Comparison of ENCODE assay signal across 8 mouse cellular contexts in the genomic region with DNA sequence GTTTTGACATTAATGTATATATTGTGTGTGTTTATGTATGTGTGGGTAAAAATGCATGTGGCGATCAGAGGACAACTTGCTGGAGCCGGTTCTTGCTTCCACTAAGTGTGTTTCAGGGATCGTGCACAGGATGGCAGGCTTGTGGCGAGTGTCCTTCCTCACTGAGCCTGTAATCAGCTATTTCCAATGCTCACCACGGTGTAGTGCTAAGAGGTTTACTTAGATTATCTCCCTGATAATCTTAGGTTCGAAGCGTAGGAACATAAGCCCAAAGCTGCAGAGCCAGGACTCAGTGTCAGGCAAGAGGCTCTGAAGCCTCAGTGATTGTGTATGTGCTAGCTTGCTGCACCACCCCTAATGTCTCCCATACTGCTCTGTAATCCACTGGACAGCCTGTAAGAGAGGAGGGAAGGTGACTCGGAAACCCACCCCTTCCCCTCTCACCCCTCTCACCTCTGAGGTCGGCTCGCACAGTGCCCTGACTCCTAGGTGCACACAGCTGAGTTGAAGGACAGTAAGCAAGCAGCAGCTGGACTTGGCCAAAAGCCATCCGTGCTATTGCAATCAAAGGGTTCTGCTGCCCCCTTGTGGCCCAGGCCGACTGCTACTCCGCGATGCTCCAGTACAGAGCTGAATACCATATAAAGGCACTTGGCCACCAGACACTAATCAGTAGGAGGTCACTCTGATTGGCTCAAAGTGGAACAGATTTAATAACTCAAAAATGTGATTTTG. TPM values are rescaled to one million over a fixed set of nuclear protein-coding genes. Genes with fewer than 3 reads are reported as not detected.
DNase-seq lines count a peak whose midpoint lies in the region; ATAC-seq and TF ChIP-seq lines count a peak whose summit lies in the region.

No protein-coding gene starts in this region.

- no peak overlapping the region for H3K4me2 ChIP-seq in forebrain, embryonic 14.5 days (ENCODE audit: low read length)
- 0 out of 2 replicates have a peak overlapping the region, but pooled peaks have one; percentile 10 for H3K4me2 ChIP-seq in liver, embryonic 15.5 days
- 0 out of 2 replicates have a peak overlapping the region, but pooled peaks have one; percentile 22 for H3K4me2 ChIP-seq in neural tube, embryonic 12.5 days (replicated peaks)
- peak overlapping the region; percentile 35 for H3K4me2 ChIP-seq in stomach, postnatal 0 days (replicated peaks; ENCODE audit: low read depth)

- peak; percentile 45; the same call in 1 of the 2 replicates for ATAC-seq in cerebellum, adult (ENCODE audit: insufficient number of reproducible peaks, low FRiP score, low TSS enrichment)
- ATAC-seq in forebrain, embryonic 14.5 days, result peak; percentile 91
- peak; percentile 41 for ATAC-seq in liver, embryonic 15.5 days (ENCODE audit: insufficient read depth)
- peak; percentile 88 for ATAC-seq in neural tube, embryonic 12.5 days (ENCODE audit: low FRiP score, low read depth)
- ATAC-seq in stomach, postnatal 0 days (ENCODE audit: low FRiP score, low TSS enrichment), result peak; percentile 84

- TF ChIP-seq CTCF in ES-Bruce4 (IDR thresholded peaks at IDR 0.05; ENCODE audit: low read depth, low read length), result peak; percentile 98
- TF ChIP-seq CTCF in stomach, postnatal 0 days (IDR thresholded peaks at IDR 0.05; ENCODE audit: low read depth), result peak; percentile 100

- H3K27ac ChIP-seq in ES-Bruce4 (ENCODE audit: insufficient read depth, low read length), result no peak overlapping the region
- H3K27ac ChIP-seq in forebrain, embryonic 14.5 days (ENCODE audit: low read depth, low read length), result no peak overlapping the region
- H3K27ac ChIP-seq in liver, embryonic 15.5 days (replicated peaks), result peak overlapping the region; percentile 58; the same call in 1 of the 2 replicates
- no peak overlapping the region for H3K27ac ChIP-seq in neural tube, embryonic 12.5 days
- peak overlapping the region; percentile 40; the same call in 1 of the 2 replicates for H3K27ac ChIP-seq in stomach, postnatal 0 days (replicated peaks)

- no peak overlapping the region for H3K4me3 ChIP-seq in ES-Bruce4 (ENCODE audit: low read depth, low read length)
- H3K4me3 ChIP-seq in forebrain, embryonic 14.5 days (ENCODE audit: low read depth, low read length), result no peak overlapping the region
- no peak overlapping the region for H3K4me3 ChIP-seq in liver, embryonic 15.5 days (replicated peaks)
- H3K4me3 ChIP-seq in neural tube, embryonic 12.5 days, result no peak overlapping the region
- H3K4me3 ChIP-seq in stomach, postnatal 0 days (ENCODE audit: low read depth, low read length), result no peak overlapping the region

- no peak overlapping the region for H3K9ac ChIP-seq in ES-Bruce4 (ENCODE audit: low read depth, poor library complexity, severe bottlenecking)
- 0 out of 2 replicates have a peak overlapping the region, but pooled peaks have one; percentile 13 for H3K9ac ChIP-seq in forebrain, embryonic 14.5 days (ENCODE audit: low read length)
- no peak overlapping the region for H3K9ac ChIP-seq in liver, embryonic 15.5 days
- H3K9ac ChIP-seq in neural tube, embryonic 12.5 days, result 0 out of 2 replicates have a peak overlapping the region, but pooled peaks have one; percentile 29
- peak overlapping the region; percentile 13; the same call in 1 of the 2 replicates for H3K9ac ChIP-seq in stomach, postnatal 0 days (ENCODE audit: low read length)

- 0 out of 2 replicates have a peak, but pooled peaks have one; percentile 48 for TF ChIP-seq EP300 in ES-Bruce4 (IDR thresholded peaks at IDR 0.05; ENCODE audit: insufficient read depth, low read depth, low read length)
- no peak for TF ChIP-seq EP300 in stomach, postnatal 0 days (optimal IDR thresholded peaks at IDR 0.05)

- H3K4me1 ChIP-seq in ES-Bruce4 (ENCODE audit: control insufficient read depth, insufficient read depth, low read length), result no peaks in the 10 kb centered on the region
- H3K4me1 ChIP-seq in forebrain, embryonic 14.5 days (ENCODE audit: control insufficient read depth, insufficient read depth, low read length), result no peaks in the 10 kb centered on the region
- peaks cover 49% of the 10 kb centered on the region for H3K4me1 ChIP-seq in liver, embryonic 15.5 days (replicated peaks)
- peaks cover 5% of the 10 kb centered on the region for H3K4me1 ChIP-seq in neural tube, embryonic 12.5 days
- peaks cover 3% of the 10 kb centered on the region; the same call in 1 of the 2 replicates for H3K4me1 ChIP-seq in stomach, postnatal 0 days (replicated peaks; ENCODE audit: control insufficient read depth, insufficient read depth)

- H3K9me3 ChIP-seq in ES-Bruce4 (replicated peaks; ENCODE audit: control insufficient read depth, insufficient read depth, low read length, poor library complexity, severe bottlenecking), result no peaks in the 10 kb centered on the region
- H3K9me3 ChIP-seq in forebrain, embryonic 14.5 days (replicated peaks; ENCODE audit: control insufficient read depth, low read length), result no peaks in the 10 kb centered on the region
- H3K9me3 ChIP-seq in liver, embryonic 15.5 days (replicated peaks), result no peaks in the 10 kb centered on the region
- no peaks in the 10 kb centered on the region for H3K9me3 ChIP-seq in neural tube, embryonic 12.5 days
- no peaks in the 10 kb centered on the region for H3K9me3 ChIP-seq in stomach, postnatal 0 days (ENCODE audit: control insufficient read depth, low read length)

- WGBS in forebrain, embryonic 14.5 days, result 42% methylated on average over 14 of the region's 14 CpGs
- 27% methylated on average over 14 of the region's 14 CpGs for WGBS in liver, embryonic 15.5 days (ENCODE audit: insufficient replicate concordance)
- WGBS in neural tube, embryonic 12.5 days, result 40% methylated on average over 14 of the region's 14 CpGs
- WGBS in stomach, postnatal 0 days, result 23% methylated on average over 14 of the region's 14 CpGs

- no peaks in the 10 kb centered on the region for H3K36me3 ChIP-seq in ES-Bruce4 (ENCODE audit: control insufficient read depth, insufficient read depth, low read length, poor library complexity, severe bottlenecking)
- H3K36me3 ChIP-seq in forebrain, embryonic 14.5 days (ENCODE audit: control insufficient read depth, insufficient read depth, low read length), result no peaks in the 10 kb centered on the region
- H3K36me3 ChIP-seq in liver, embryonic 15.5 days (replicated peaks), result no peaks in the 10 kb centered on the region
- no peaks in the 10 kb centered on the region for H3K36me3 ChIP-seq in neural tube, embryonic 12.5 days
- H3K36me3 ChIP-seq in stomach, postnatal 0 days (ENCODE audit: control insufficient read depth, insufficient read depth, low read length), result no peaks in the 10 kb centered on the region

- intact Hi-C loops in heart, postnatal 10 days (cut with DNase I), result loop anchor here (1.0 to 10.0 kb wide), 4 partner anchors 155 to 379 kb away; a partner anchor contains a TSS

- no peak for TF ChIP-seq POLR2A in ES-Bruce4 (IDR thresholded peaks at IDR 0.05; ENCODE audit: insufficient read depth, low read length)

- no peaks in the 10 kb centered on the region for H3K27me3 ChIP-seq in ES-Bruce4 (ENCODE audit: control insufficient read depth, insufficient read depth, low read length, poor library complexity, severe bottlenecking)
- H3K27me3 ChIP-seq in forebrain, embryonic 14.5 days (replicated peaks; ENCODE audit: control insufficient read depth, insufficient read depth, low read length), result no peaks in the 10 kb centered on the region
- H3K27me3 ChIP-seq in liver, embryonic 15.5 days, result no peaks in the 10 kb centered on the region
- no peaks in the 10 kb centered on the region for H3K27me3 ChIP-seq in neural tube, embryonic 12.5 days (replicated peaks)
- H3K27me3 ChIP-seq in stomach, postnatal 0 days (ENCODE audit: control insufficient read depth, insufficient read depth, low read length), result no peaks in the 10 kb centered on the region

- DNase-seq in forebrain, embryonic 14.5 days (ENCODE audit: low spot score), result peak; percentile 95
- DNase-seq in heart, postnatal 10 days, result peak; percentile 96 to 99
- DNase-seq in kidney, postnatal 4 days, result peak; percentile 97 to 98
- DNase-seq in stomach, postnatal 0 days (ENCODE audit: low spot score), result peak; percentile 96

RNA-seq across cellular contexts. Expression of a gene that starts 51.3 kb away (rescaled TPM):
- 13.9 and 16.9 TPM in 2 replicates for polyA plus RNA-seq in ES-Bruce4 (2011; ENCODE audit: insufficient read depth, insufficient read length, low read depth, missing spikeins)
- 10.0 and 11.3 TPM in 2 replicates for polyA plus RNA-seq in forebrain, embryonic 14.5 days (2014; fragmentation: Nextera tagmentation; extraction: Ambion mirVana)
- 10 to 100 TPM; 31.1 to 31.5 TPM for total RNA-seq in heart, postnatal 10 days (2021)
- polyA plus RNA-seq in liver, embryonic 15.5 days (2015; fragmentation: Nextera tagmentation; extraction: Ambion mirVana), result 2.0 and 2.2 TPM in 2 replicates
- 9.4 and 12.3 TPM in 2 replicates for polyA plus RNA-seq in neural tube, embryonic 12.5 days (2016; fragmentation: Nextera tagmentation; extraction: Ambion mirVana)
- polyA plus RNA-seq in stomach, postnatal 0 days (2015; fragmentation: Nextera tagmentation; extraction: Ambion mirVana), result 3.0 and 3.2 TPM in 2 replicates

Comparison
In these comparisons a context has a peak if more than half of its experiments do, and no peak if none do; other contexts are left out.
1. H3K27ac ChIP-seq: peak in liver, embryonic 15.5 days (single experiment) and stomach, postnatal 0 days (single experiment); none in ES-Bruce4 (single experiment), forebrain, embryonic 14.5 days (single experiment) and neural tube, embryonic 12.5 days (single experiment).
2. H3K9ac ChIP-seq: peak in forebrain, embryonic 14.5 days (single experiment), neural tube, embryonic 12.5 days (single experiment) and stomach, postnatal 0 days (single experiment); none in ES-Bruce4 (single experiment) and liver, embryonic 15.5 days (single experiment).
3. ATAC-seq: peak in every context shown above with its lines; median percentile 91 in forebrain, embryonic 14.5 days; 88 in neural tube, embryonic 12.5 days; 84 in stomach, postnatal 0 days; 45 in cerebellum, adult; 41 in liver, embryonic 15.5 days.
4. Peak in every context shown above with its lines, with median percentiles within 50 percentile points of each other: DNase-seq.